Mouse (Mus musculus): Measurements from ENCODE around the gene Pcyt1b. TPM values are rescaled to one million over a fixed set of nuclear protein-coding genes. Genes with fewer than 3 reads are reported as not detected.

Pcyt1b gene
- polyA plus RNA-seq, 1 experiment = 22.3 TPM

DNA sequence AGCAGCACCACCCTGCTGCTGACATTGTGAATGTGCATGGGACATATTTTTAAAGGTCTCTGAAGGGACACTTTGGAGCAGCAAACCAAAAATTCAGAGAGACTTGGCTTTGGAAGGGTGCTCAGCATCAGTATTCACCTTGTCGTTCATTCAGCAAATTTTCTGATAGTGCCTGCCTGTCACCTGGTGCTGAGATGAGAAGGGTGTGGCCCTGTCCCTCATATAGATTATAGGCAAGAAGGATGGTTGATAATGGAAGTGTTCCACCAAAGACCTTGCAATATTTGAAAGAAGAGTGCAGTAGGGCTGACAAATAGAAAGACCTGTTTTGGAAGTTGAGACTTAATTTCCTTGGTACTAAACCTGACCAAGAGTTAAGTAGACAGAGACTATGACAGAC, 74.9 kb downstream of the Pcyt1b start:
- Histone ChIP-seq H3K4me3 (ENCODE audit: insufficient read depth, low read length) (no peak overlapping the region), H3K27ac (ENCODE audit: insufficient read depth, low read length) (no peak overlapping the region), H3K4me1 (ENCODE audit: control insufficient read depth, insufficient read depth, low read length) (no peaks in the 10 kb centered on the region)
- TF ChIP-seq CTCF (IDR thresholded peaks at IDR 0.05; ENCODE audit: extremely low read depth, insufficient read depth, low read length) (no peak), POLR2A (IDR thresholded peaks at IDR 0.05; ENCODE audit: extremely low read depth, insufficient read depth, low read length) (no peak)

DNA sequence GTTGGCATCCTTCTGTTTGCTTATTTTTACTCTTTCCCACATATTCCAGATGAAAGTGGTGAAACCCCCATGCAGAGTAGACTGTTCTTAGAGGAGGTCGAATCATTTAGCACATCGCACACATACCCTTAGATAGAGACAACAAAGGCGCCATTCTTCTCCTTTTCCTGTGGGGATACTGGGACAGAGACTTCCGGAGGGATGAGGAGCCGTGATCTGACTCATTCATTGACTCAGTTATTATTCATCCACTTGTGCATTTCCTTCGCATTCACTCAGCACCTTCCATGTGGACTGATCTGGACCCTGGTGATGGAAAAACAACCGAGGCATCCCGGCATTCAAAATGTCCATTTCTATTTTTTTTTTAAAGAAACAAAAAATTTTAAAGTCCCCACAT, 76.2 kb downstream of the Pcyt1b start:
- TF ChIP-seq POLR2A (IDR thresholded peaks at IDR 0.05; ENCODE audit: extremely low read depth, insufficient read depth, low read length) = no peak
- TF ChIP-seq CTCF (IDR thresholded peaks at IDR 0.05; ENCODE audit: extremely low read depth, insufficient read depth, low read length) = no peak
- H3K4me1 ChIP-seq (ENCODE audit: control insufficient read depth, insufficient read depth, low read length) = no peaks in the 10 kb centered on the region

DNA sequence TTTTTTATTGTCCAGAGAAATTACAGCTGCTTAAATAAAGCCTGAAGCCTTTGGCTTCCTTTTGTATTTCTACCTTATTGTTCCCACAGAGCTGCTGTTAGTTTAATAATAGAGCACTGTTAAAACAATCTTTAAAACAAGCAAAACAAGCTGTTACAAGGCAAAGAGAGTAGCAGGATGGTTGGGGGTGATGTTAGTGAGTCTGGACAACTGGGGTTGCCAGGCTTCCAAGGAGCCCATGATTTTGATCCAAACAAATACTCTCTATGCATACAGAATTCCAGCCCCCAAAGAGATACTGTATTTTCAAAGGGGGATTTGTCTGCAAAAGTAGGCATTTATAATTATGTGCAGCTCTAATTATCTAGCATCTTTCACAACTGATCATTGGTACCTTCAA, 77.7 kb downstream of the Pcyt1b start:
- Histone ChIP-seq H3K4me1 (ENCODE audit: control insufficient read depth, insufficient read depth, low read length) (no peaks in the 10 kb centered on the region), H3K4me3 (ENCODE audit: insufficient read depth, low read length) (no peak overlapping the region), H3K27ac (ENCODE audit: insufficient read depth, low read length) (no peak overlapping the region)
- TF ChIP-seq CTCF (IDR thresholded peaks at IDR 0.05; ENCODE audit: extremely low read depth, insufficient read depth, low read length) = no peak
- no peak for TF ChIP-seq POLR2A (IDR thresholded peaks at IDR 0.05; ENCODE audit: extremely low read depth, insufficient read depth, low read length)

More for the DNA sequence above, 76.2 kb downstream of the Pcyt1b start:
- H3K4me3 ChIP-seq (ENCODE audit: insufficient read depth, low read length) = no peak overlapping the region
- H3K27ac ChIP-seq (ENCODE audit: insufficient read depth, low read length) = no peak overlapping the region

DNA sequence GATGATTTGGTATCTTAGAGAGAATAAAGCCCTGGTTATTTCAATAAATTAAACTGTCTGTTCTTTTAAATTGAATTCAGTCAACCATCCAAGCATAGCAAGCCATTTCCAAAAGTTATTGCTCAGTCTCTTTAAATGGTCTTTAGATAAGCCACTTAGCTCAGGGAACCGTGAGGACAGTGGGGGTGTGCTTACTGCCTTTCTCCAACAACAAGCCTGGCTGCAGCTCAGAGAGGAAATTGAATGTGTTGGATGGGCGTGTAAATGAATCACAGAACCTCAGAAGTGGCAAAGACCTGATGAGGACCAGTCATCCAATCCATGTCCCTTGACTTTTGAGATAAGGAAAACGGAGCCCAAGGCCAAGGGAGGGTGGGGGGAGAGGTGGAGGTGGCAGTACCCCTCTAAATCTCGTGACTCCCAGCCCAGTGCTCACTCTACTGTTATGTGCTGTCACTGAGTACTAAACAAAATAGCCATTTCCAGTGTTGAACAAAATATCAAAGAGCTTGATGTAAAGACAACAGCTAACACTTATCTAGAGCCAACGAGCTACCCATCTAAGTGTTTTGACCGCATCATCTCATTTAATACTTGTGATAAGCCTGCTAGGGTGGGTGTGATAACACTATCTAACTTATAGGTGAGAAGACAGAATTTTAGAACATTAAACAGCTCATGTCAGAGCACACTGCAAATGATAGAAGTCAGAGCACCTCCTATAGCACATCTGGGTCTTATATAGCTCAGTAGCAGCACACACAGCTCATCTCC, 78.5 kb downstream of the Pcyt1b start:
- Histone ChIP-seq H3K4me1 (ENCODE audit: control insufficient read depth, insufficient read depth, low read length) (no peaks in the 10 kb centered on the region), H3K4me3 (ENCODE audit: insufficient read depth, low read length) (no peak overlapping the region), H3K27ac (ENCODE audit: insufficient read depth, low read length) (no peak overlapping the region)
- TF ChIP-seq CTCF (IDR thresholded peaks at IDR 0.05; ENCODE audit: extremely low read depth, insufficient read depth, low read length) = no peak
- TF ChIP-seq POLR2A (IDR thresholded peaks at IDR 0.05; ENCODE audit: extremely low read depth, insufficient read depth, low read length) = no peak

DNA sequence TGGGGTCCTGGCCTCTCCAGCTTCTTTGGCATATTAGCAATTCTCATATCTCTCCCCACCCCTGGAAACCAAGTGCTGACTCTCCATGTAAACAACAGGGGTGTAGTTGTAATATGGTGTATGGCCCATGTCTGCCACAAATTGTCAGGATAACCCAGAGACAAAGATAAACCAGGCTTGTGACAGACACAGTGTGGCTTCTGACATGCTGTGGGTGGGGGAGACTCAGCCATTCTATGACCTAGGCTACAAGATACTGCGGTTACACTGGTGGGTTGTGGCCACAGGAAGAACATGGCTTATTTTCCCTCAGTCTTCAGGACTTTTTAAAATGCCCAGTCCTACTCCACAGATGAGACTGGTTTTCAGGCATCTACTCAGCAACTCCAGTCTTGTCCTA, 94.5 kb downstream of the Pcyt1b start:
- no peak overlapping the region for H3K27ac ChIP-seq (ENCODE audit: insufficient read depth, low read length)
- no peaks in the 10 kb centered on the region for H3K4me1 ChIP-seq (ENCODE audit: control insufficient read depth, insufficient read depth, low read length)
- no peak overlapping the region for H3K4me3 ChIP-seq (ENCODE audit: insufficient read depth, low read length)
- TF ChIP-seq CTCF (IDR thresholded peaks at IDR 0.05; ENCODE audit: extremely low read depth, insufficient read depth, low read length) = no peak
- TF ChIP-seq POLR2A (IDR thresholded peaks at IDR 0.05; ENCODE audit: extremely low read depth, insufficient read depth, low read length) = no peak

DNA sequence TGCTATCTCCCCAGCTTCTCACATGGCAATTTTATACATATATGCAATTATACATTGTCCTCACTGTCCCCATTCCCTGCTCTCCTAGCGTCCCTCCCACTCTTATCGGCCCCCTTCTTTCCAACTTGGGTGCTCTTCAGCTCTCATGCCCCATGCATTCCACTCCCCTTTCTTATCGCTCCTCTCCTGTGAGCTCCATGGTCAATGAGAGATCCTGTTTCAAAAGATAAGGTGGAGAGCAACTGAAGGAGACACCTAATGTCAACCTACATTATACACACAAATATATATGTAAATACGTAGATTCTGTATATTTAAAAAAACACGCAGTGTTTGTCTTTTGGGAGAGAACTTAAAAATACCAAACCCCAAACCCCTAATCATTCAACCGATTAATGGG, 95.9 kb downstream of the Pcyt1b start:
- no peak for TF ChIP-seq CTCF (IDR thresholded peaks at IDR 0.05; ENCODE audit: extremely low read depth, insufficient read depth, low read length)
- no peak for TF ChIP-seq POLR2A (IDR thresholded peaks at IDR 0.05; ENCODE audit: extremely low read depth, insufficient read depth, low read length)
- H3K4me3 ChIP-seq (ENCODE audit: insufficient read depth, low read length) = no peak overlapping the region
- no peak overlapping the region for H3K27ac ChIP-seq (ENCODE audit: insufficient read depth, low read length)
- no peaks in the 10 kb centered on the region for H3K4me1 ChIP-seq (ENCODE audit: control insufficient read depth, insufficient read depth, low read length)

DNA sequence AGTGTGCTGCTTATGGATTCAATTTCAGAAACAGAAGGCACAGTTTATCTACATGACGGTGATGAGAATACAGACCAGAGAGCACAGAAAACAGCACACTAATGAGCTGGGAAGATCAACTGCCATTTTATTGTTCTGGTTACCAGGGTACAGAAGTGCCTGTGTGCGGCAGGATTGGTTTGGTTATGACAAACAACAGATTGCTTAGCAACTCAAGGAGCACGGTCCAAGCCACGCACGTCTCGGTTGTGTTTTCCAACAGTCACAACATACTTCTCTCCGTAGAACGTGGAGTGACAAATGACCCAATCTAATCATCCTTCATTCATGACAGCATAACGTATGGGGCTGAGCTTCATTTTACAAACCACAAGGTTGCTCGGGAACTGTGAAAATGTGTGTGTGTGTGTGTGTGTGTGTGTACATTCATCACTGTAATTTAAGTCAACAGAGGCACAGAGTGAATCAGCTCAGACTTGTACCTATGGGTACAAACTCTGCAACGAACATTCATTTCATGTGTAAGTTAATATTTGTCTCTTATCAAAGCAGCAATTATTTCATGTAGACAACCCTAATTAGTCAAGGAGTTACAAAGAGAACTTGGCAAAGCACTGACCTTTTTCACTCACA, 100.7 kb downstream of the Pcyt1b start:
- no peak overlapping the region for H3K4me3 ChIP-seq (ENCODE audit: insufficient read depth, low read length)
- no peak overlapping the region for H3K27ac ChIP-seq (ENCODE audit: insufficient read depth, low read length)
- TF ChIP-seq CTCF (IDR thresholded peaks at IDR 0.05; ENCODE audit: extremely low read depth, insufficient read depth, low read length) (no peak), POLR2A (IDR thresholded peaks at IDR 0.05; ENCODE audit: extremely low read depth, insufficient read depth, low read length) (no peak)
- no peaks in the 10 kb centered on the region for H3K4me1 ChIP-seq (ENCODE audit: control insufficient read depth, insufficient read depth, low read length)

DNA sequence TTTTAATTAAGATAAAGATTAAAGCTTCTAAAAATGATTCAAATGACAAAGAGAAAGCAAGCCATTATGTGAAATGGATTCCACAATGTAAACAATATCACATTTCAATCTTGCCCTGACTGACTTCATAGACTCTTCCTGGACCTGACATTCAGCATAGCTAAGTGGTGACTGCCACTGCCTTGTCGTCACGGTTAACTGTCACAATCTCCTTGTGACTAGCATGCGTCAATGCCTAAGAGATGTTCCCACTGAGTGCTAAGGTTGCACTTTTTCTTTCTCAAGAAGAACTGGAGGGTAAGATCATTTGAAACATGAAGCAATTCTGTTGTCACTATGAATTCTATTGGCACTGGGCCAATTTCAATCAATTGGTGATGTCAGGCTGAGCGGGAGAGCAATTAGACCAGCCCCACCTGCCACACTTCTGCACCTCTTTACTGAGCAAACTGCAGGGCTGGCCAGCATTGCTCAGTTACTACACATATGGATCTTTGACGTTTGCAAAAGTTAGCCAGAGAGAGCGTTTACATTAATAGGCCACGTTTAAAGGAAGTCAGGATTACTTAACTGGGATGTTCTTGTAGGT, 102.3 kb downstream of the Pcyt1b start:
- H3K4me1 ChIP-seq (ENCODE audit: control insufficient read depth, insufficient read depth, low read length) = no peaks in the 10 kb centered on the region
- no peak overlapping the region for H3K27ac ChIP-seq (ENCODE audit: insufficient read depth, low read length)
- no peak for TF ChIP-seq CTCF (IDR thresholded peaks at IDR 0.05; ENCODE audit: extremely low read depth, insufficient read depth, low read length)
- TF ChIP-seq POLR2A (IDR thresholded peaks at IDR 0.05; ENCODE audit: extremely low read depth, insufficient read depth, low read length) = no peak
- H3K4me3 ChIP-seq (ENCODE audit: insufficient read depth, low read length) = no peak overlapping the region

DNA sequence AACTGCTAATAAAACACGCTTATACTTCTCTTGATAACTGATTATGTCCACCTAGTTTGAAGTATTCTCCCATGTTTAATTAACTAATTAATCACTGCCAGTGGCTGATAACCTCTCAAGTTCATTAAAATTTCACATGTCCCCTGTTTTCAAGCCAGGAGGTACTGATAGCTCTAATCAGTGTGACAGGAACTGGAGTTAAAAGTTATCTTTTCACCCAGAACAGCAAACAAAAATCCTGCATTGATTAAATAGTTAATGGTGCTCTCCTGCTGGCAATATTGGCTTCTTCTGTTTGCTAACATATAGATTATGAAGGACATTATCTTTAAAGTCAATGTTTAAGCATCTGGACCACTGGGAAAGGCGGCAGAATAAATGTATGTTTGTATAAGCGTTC, 106.1 kb downstream of the Pcyt1b start:
- H3K4me1 ChIP-seq (ENCODE audit: control insufficient read depth, insufficient read depth, low read length) = no peaks in the 10 kb centered on the region
- no peak overlapping the region for H3K4me3 ChIP-seq (ENCODE audit: insufficient read depth, low read length)
- TF ChIP-seq POLR2A (IDR thresholded peaks at IDR 0.05; ENCODE audit: extremely low read depth, insufficient read depth, low read length) (no peak), CTCF (IDR thresholded peaks at IDR 0.05; ENCODE audit: extremely low read depth, insufficient read depth, low read length) (no peak)
- H3K27ac ChIP-seq (ENCODE audit: insufficient read depth, low read length) = no peak overlapping the region

DNA sequence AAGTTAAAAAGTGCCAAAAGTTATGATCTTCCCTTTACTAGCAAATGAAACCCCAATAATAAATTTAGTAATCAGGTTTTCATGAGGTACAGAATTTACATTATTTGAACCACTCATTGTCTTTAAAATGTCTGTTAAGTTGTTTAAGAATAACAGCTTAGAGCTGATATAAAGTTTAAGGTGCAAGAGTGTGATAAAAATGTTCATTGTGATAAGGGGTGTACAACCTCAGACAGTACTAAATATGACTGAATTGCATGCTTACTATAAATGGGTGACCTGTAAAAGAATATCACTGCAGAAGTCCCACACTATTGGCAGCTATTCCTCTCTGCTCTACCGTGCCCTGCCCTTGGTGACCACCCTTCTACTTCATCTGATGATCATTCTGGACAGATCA, 134.9 kb downstream of the Pcyt1b start:
- no peak for TF ChIP-seq CTCF (IDR thresholded peaks at IDR 0.05; ENCODE audit: extremely low read depth, insufficient read depth, low read length)
- no peak for TF ChIP-seq POLR2A (IDR thresholded peaks at IDR 0.05; ENCODE audit: extremely low read depth, insufficient read depth, low read length)

More for the DNA sequence above, 134.9 kb downstream of the Pcyt1b start:
- H3K4me3 ChIP-seq (ENCODE audit: insufficient read depth, low read length) = no peak overlapping the region
- H3K4me1 ChIP-seq (ENCODE audit: control insufficient read depth, insufficient read depth, low read length) = no peaks in the 10 kb centered on the region
- no peak overlapping the region for H3K27ac ChIP-seq (ENCODE audit: insufficient read depth, low read length)

All from cortical plate, adult 2 months (tissue).